Mouse (Mus musculus): Measurements from ENCODE around the gene Fam81a.

The Fam81a gene

DNA sequence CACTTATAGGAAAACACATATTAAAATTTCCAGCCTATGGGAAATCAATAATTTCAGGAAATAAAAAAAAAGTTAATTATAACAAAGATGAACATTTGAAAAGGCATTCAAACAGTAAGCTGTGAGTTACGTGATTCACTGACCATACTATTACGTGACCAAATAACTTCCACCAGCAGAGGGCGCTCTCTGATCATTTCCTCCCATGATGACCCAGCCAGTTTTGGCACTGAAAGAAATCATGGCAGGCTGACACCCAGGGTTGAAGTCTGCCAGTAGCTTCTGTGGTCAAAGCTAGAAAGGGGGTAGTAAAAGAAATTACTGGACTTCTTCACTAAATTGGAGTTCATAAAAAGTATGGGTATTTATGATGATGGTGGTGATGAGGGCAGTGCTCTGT is 33.1 kb downstream of the Fam81a start:
- peak; percentile 31 to 67 for DNase-seq (ENCODE audit: low spot score in 2 of 2)

GRCm38 (mm10) chr9:70108151-70108550 is 34.2 kb downstream of the Fam81a start:
- DNase-seq (ENCODE audit: low spot score in 2 of 2), result no peak

DNA sequence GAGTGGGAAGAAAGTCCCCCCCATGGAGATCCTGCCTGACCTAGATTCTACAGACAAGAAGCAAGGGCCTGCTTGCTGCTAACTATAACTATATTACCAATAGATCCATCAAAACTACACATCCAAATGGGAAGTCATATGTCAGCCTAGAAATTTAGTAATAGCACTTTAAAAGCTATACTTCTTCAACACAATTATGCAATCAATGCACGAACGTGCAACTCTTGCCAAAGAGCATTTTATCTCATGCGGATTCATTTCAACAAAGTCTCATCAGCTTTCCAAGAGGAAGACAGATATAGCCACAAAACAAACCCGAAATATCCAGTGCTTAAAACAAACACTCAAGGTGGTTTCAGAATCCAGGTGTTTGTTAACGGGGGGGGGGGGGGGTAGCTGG is 36.8 kb downstream of the Fam81a start:
- DNase-seq (ENCODE audit: low spot score in 2 of 2), result no peak

DNA sequence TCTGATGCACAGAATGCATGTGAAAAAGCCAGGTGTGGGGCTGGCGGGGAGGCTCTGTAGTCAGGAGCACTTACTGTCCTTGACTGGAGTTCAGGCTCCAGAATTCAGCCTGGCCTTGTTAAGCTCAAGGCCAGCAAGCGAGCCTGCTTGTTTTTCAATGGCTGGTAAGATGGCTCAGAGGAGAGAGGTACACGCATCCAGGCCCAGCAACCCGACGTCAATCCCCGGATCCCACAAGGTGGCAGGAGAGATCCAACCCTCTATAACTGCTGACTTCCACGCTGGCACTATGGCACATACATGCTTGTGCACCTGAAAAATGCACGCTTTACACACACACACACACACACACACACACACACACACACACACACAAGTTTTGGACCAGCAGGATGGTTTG is 39.3 kb downstream of the Fam81a start:
- DNase-seq (ENCODE audit: low spot score in 2 of 2), result no peak

DNA sequence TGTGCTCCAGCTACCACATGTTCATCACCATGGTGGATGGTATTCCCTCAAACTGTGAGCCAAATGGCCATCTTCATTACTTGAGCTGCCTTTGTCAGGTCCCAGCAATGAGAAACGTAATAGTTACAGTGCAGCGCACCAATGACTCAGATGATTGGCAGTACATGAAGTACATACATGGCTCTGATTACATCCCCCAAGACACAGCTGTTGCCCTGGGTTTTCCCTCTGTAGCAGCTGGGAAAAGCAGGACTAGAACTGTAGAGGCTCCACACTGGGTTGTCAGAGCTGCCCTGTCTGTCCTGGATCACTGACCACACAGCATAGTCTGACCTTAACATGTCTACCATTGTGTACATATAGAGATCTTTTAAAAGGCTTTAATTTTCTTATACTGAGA is 44.8 kb downstream of the Fam81a start:
- DNase-seq (ENCODE audit: low spot score in 2 of 2), result no peak

GRCm38 (mm10) chr9:70095016-70095415 is 47.3 kb downstream of the Fam81a start:
- DNase-seq (ENCODE audit: low spot score in 2 of 2), result no peak

DNA sequence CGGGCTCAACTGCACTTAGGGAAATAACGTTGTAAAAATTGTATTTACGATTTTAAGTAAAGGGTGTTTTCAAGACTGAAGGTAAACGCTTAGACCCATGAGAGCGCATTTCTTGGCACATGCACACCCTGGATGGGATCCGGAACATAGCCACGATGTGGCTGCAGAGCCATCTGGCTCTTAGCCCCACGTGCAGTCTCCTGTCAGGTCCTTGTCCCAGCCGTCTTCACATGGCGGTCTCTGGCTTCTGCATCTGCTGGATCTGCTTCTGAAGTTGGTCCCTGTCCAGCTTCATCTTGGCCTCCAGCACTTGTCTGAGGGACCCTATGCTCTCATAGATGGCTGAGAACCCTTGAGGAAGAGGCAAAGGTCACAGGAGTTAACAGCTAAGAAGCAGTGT is 51.8 kb downstream of the Fam81a start:
- DNase-seq (ENCODE audit: low spot score in 2 of 2), result no peak

DNA sequence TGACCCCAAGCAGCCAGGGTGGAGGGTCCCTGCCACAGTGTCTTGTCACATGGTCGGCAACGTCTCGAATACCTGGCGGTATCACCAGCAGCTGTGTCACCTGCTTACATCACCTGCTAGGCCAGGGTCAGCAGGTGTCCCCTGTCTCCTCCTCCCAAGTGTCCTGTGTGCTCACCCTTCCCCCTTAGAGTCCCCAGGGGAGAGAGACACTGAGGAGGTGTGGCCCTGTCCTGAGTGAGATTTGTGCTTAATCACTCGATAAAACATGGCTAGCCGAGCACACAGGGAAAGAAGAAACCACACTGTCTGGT is 53.6 kb downstream of the Fam81a start:
- DNase-seq (ENCODE audit: low spot score in 2 of 2), result no peak

GRCm38 (mm10) chr9:70088041-70088785 is 54.1 kb downstream of the Fam81a start:
- no peak for DNase-seq (ENCODE audit: low spot score in 2 of 2)

GRCm38 (mm10) chr9:70087379-70087778 is 55.0 kb downstream of the Fam81a start:
- no peak for DNase-seq (ENCODE audit: low spot score in 2 of 2)

DNA sequence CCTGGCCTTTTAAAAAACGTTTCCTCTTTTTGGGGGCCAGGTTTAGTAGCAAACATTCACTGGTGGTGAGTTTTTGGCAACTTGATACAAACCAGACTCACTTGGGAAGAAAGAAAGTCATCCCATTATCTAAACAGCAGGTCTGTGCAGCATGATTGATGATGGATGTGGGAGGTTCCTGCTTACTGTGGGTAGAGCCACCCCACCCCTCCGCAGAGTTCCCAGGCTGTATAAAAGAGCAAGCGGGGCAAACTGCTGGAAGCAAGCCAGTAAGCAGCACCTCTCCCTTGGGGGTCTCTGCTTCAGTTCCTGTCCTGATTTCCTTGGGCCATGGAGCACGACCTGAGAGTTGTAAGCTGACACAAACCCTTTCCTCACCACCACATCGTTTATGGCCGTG is 56.3 kb downstream of the Fam81a start:
- no peak for DNase-seq (ENCODE audit: low spot score in 2 of 2)

GRCm38 (mm10) chr9:70084107-70084506 is 58.3 kb downstream of the Fam81a start:
- peak in 1 of 2 experiments; percentile 40 for DNase-seq (ENCODE audit: low spot score in 2 of 2)

- no peak for DNase-seq (ENCODE audit: low spot score in 2 of 2)
Observed at GRCm38 (mm10) chr9:70082357-70083204, 59.8 kb downstream of the Fam81a start.

GRCm38 (mm10) chr9:70081767-70082166 is 60.6 kb downstream of the Fam81a start:
- DNase-seq (ENCODE audit: low spot score in 2 of 2), result no peak

GRCm38 (mm10) chr9:70080976-70081375 is 61.4 kb downstream of the Fam81a start:
- DNase-seq (ENCODE audit: low spot score in 2 of 2), result peak in 1 of 2 experiments; percentile 23

- peak; percentile 71 to 77 for DNase-seq (ENCODE audit: low spot score in 2 of 2)
Observed at GRCm38 (mm10) chr9:70080027-70080800, 62.1 kb downstream of the Fam81a start.

DNA sequence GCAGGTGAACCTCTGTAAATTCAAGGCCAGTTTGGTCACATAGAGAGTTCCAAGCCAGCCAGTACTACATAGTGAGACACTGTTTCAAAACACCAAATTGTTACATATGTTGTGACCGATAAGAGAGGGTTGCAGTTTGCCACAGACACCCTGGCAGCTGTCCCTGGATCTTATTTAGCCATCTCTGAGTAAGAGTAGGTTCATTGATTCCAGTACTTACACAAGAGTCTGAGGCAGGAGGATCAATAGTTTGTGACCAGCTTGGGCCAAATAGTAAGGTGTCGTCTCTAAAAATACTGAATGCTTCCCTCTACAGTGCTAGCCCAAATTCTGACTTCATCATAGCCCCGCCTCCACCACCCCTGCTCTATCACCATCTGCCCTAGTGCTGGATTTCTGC is 64.3 kb downstream of the Fam81a start:
- no peak for DNase-seq (ENCODE audit: low spot score in 2 of 2)

DNA sequence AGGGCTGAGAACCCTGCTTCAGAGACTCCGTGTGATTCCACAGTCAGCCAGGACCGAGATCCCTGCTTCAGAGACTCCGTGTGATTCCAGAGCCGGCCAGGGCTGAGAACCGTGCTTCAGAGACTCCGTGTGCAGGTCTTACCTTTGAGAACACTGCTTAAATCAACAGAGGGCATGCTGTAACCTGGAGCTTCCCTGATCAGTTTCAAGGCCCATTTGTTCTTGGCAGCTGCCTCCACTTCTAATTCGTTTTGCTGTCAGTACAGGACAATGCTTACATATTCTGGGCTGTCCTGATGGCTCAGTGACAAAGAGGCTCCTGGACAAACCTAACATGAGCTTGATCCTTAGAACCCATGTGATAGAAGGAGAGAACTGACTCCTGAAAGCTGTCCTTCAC is 65.2 kb downstream of the Fam81a start:
- DNase-seq (ENCODE audit: low spot score in 2 of 2), result no peak

DNA sequence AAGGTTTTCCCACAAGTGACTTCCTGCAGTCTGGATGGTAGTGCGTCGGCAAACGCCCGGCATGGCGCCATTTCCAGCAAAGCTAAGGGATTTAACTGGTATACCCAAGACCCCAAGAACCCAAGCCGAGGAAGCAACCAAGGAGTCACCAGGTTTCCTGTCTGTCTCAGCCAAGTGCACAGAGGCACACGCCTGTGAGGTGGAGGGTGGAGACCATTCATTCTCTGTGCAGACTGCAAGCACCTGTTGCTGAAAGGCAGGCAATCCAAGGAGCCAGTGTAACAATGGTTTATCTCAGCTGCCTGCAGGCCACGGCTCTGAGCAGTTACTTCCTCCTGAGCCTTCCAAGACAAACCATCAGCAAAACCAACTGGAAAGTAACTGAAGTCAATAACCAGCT is 70.0 kb downstream of the Fam81a start:
- DNase-seq (ENCODE audit: low spot score in 2 of 2), result peak; percentile 56 to 57

DNA sequence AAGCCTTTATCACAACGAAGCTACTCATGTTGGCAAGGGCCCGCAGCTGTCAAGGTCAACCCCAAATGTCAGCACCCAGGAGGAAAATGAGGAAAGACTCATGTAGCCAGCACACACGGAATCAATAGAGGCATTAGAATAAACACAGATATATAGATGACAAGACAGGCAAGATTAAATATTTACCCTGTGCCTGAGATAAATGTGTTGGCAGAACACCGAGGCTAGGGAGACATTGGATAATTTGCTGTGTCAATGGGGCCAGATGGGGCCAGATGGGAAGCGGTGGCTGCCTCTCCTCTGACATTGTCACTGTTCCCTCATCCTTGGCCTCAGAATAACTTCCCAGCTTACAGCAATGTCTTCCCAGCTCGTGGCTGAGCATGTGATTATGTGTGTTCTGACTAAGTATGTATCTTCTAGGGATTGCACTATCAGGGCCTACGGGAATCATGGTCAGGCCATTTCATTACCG is 72.4 kb downstream of the Fam81a start:
- DNase-seq (ENCODE audit: low spot score in 2 of 2), result no peak

- DNase-seq (ENCODE audit: low spot score in 2 of 2), result no peak
Observed at GRCm38 (mm10) chr9:70067497-70067896, 74.9 kb downstream of the Fam81a start.

GRCm38 (mm10) chr9:70062012-70062411 is 80.3 kb downstream of the Fam81a start:
- DNase-seq (ENCODE audit: low spot score in 2 of 2), result no peak

Data from thymus, postnatal 10 days (tissue).